Mouse (Mus musculus) left cerebral cortex, postnatal 25 days (tissue): ENCODE measurements around the gene Tdg. TPM values are rescaled to one million over a fixed set of nuclear protein-coding genes. Genes with fewer than 3 reads are reported as not detected.
A peak's percentile ranks its signal among the peaks of the same experiment; 100 is the strongest.

Source experiments
- DNase-seq, 2 experiments: peaks; one replicate each; pipeline ENCODE4 v3.0.0; 2022; ENCODE audit warnings: low spot score in 2 of 2, mixed read lengths in 1 of 2
- intact Hi-C: fragments of 180-260 bp; cut with DNase I; formaldehyde crosslinking; loops from one replicate; pipeline ENCODE4 v1.15.1; 2025
- total RNA-seq, 2 experiments: library from RNA; stranded (reverse); gene quantifications; 2 replicates each; pipeline ENCODE4 v1.2.3; 2021

The Tdg gene
- total RNA-seq, 2 experiments from 2014 or later: 50.0 to 55.6 TPM

- intact Hi-C loops: no loop called here
- no peak for DNase-seq
Observed at GRCm38 (mm10) chr10:82654581-82654980, 25.0 kb downstream of the Tdg start.

GRCm38 (mm10) chr10:82661820-82662219 is 32.2 kb downstream of the Tdg start:
- DNase-seq: peak; percentile 67 to 97
- intact Hi-C loops: loop anchor here (1.0 kb wide), 2 partner anchors 18 to 37 kb away; no protein-coding TSS in a partner anchor

GRCm38 (mm10) chr10:82662267-82662990 is 32.8 kb downstream of the Tdg start:
- DNase-seq: peak in 1 of 2 experiments; percentile 76
- intact Hi-C loops: loop anchor here (1.0 kb wide), 2 partner anchors 18 to 37 kb away; no protein-coding TSS in a partner anchor

GRCm38 (mm10) chr10:82663289-82663688 is 33.7 kb downstream of the Tdg start:
- DNase-seq: no peak
- intact Hi-C loops: no loop called here

GRCm38 (mm10) chr10:82665951-82666350 is 36.3 kb downstream of the Tdg start:
- intact Hi-C loops: loop anchor here (1.0 to 2.0 kb wide), 2 partner anchors 33 to 97 kb away; no protein-coding TSS in a partner anchor
- no peak for DNase-seq

GRCm38 (mm10) chr10:82666436-82667234 is 37.0 kb downstream of the Tdg start:
- intact Hi-C loops: loop anchor here (1.0 to 2.0 kb wide), 2 partner anchors 33 to 96 kb away; no protein-coding TSS in a partner anchor
- peak; percentile 91 to 95 for DNase-seq

GRCm38 (mm10) chr10:82670205-82670604 is 40.6 kb downstream of the Tdg start:
- intact Hi-C loops: no loop called here

GRCm38 (mm10) chr10:82676949-82677348 is 47.3 kb downstream of the Tdg start:
- peak in 1 of 2 experiments; percentile 67 for DNase-seq
- intact Hi-C loops: no loop called here

More at GRCm38 (mm10) chr10:82670205-82670604, 40.6 kb downstream of the Tdg start:
- DNase-seq: no peak

- DNase-seq: peak; percentile 67 to 96
- intact Hi-C loops: loop anchor here (1.0 kb wide), 1 partner anchor 18 kb away; no protein-coding TSS in a partner anchor
Observed at GRCm38 (mm10) chr10:82680769-82681168, 51.1 kb downstream of the Tdg start.

- peak in 1 of 2 experiments; percentile 82 for DNase-seq
Observed at GRCm38 (mm10) chr10:82681639-82682038, 52.0 kb downstream of the Tdg start.

GRCm38 (mm10) chr10:82685440-82685839 is 55.8 kb downstream of the Tdg start:
- intact Hi-C loops: no loop called here
- no peak for DNase-seq

More at GRCm38 (mm10) chr10:82681639-82682038, 52.0 kb downstream of the Tdg start:
- intact Hi-C loops: no loop called here

GRCm38 (mm10) chr10:82689681-82690211 is 60.1 kb downstream of the Tdg start:
- intact Hi-C loops: no loop called here
- peak in 1 of 2 experiments; percentile 60 for DNase-seq

GRCm38 (mm10) chr10:82690494-82690893 is 60.9 kb downstream of the Tdg start, which contains the start of gene Glt8d2:
Gene Glt8d2 (minus strand): TSS chr10:82690650.
- intact Hi-C loops: no loop called here
- peak; percentile 54 to 78 for DNase-seq

- intact Hi-C loops: loop anchor here (5.0 kb wide), 1 partner anchor 66 kb away; the partner anchor contains the start of gene Nfyb
- no peak for DNase-seq
Observed at GRCm38 (mm10) chr10:82695956-82696355, 66.3 kb downstream of the Tdg start, which contains the start of gene Hcfc2. Gene Hcfc2 (plus strand): TSS chr10:82696160.

- intact Hi-C loops: loop anchor here (5.0 kb wide), 1 partner anchor 66 kb away; the partner anchor contains the start of gene Nfyb
- no peak for DNase-seq
Observed at GRCm38 (mm10) chr10:82696453-82697079, 66.9 kb downstream of the Tdg start.

GRCm38 (mm10) chr10:82697305-82697898 is 67.8 kb downstream of the Tdg start:
- intact Hi-C loops: loop anchor here (5.0 kb wide), 1 partner anchor 65 kb away; the partner anchor contains the start of gene Nfyb
- DNase-seq: no peak

- intact Hi-C loops: loop anchor here (1.0 to 5.0 kb wide), 3 partner anchors 32 to 64 kb away; partner anchors contain the start of gene Nfyb
Observed at GRCm38 (mm10) chr10:82698712-82699261, 69.2 kb downstream of the Tdg start.

GRCm38 (mm10) chr10:82699296-82699941 is 69.8 kb downstream of the Tdg start:
- intact Hi-C loops: loop anchor here (1.0 to 5.0 kb wide), 3 partner anchors 33 to 63 kb away; partner anchors contain the start of gene Nfyb
- DNase-seq: peak; percentile 31 to 32

More at GRCm38 (mm10) chr10:82698712-82699261, 69.2 kb downstream of the Tdg start:
- peak; percentile 89 to 91 for DNase-seq
